Mouse (Mus musculus): ENCODE data around the gene Fam111a.
"Not testable (repeated sequence)": the region's sequence is repeated elsewhere in the genome, so short reads cannot be mapped to it uniquely, and the experiment has no call there.

Gene Fam111a

DNA sequence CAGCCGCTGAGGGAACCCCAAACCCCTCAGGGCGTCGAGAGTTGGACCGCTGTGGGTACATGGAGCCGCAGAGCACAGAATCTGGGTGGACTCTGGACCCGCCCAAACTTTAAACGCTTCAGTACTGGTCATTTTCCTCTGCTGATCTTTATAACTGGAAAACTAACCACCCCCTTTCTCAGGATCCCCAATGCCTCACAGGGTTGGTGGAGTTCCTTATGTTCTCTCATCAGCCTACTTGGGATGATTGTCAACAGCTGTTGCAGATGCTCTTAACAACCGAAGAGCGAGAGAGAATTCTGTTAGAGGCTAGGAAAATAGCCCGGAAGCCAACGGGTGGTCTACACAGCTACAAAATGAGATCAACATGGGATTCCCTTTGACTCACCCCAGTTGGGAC, at the start of gene Fam111a:
Gene Fam111a (plus strand): TSS at position 301 of the 400 bp plus-strand sequence.
- H3K4me3 ChIP-seq (replicated peaks; ENCODE audit: low read length); H3K27me3 ChIP-seq (ENCODE audit: insufficient read depth, low read length): not testable (repeated sequence)

DNA sequence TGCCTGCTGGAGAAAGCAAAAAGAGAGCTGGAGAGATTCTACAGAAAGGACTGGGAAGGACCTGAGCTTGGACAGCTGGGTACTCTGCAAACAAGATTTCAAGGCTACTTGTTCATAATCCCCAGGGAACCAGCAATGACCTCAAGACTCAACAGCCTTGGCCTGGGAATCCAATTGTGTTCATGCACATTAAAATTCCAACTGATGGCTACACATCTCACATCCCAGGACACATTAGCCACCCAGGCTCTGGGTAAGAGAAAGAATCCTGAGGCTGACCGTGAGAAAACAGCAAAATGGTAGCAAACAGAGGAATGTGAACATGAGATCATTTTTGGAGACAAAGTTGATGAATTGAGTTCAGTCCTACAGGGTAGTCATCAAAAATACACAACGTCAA, 49.3 kb upstream of the Fam111a start:
- Histone ChIP-seq H3K4me3 (replicated peaks; ENCODE audit: low read length) (no peak overlapping the region), H3K4me1 (replicated peaks; ENCODE audit: low read depth, low read length) (peaks cover 36% of the 10 kb centered on the region), H3K9me3 (ENCODE audit: low read length) (no peaks in the 10 kb centered on the region), H3K27me3 (ENCODE audit: insufficient read depth, low read length) (peaks cover 40% of the 10 kb centered on the region), H3K36me3 (ENCODE audit: insufficient read depth, low read length) (peaks cover 3% of the 10 kb centered on the region; the same call in 1 of the 2 replicates)
- no peak for TF ChIP-seq NANOG (IDR thresholded peaks at IDR 0.05; ENCODE audit: borderline replicate concordance, low read length)
- TF ChIP-seq POU5F1 (IDR thresholded peaks at IDR 0.05; ENCODE audit: borderline replicate concordance, low read length) = no peak
- TF ChIP-seq CTCF (conservative IDR thresholded peaks at IDR 0.05; ENCODE audit: low read length) = no peak

More for the DNA sequence above, at the start of gene Fam111a:
- H3K36me3 ChIP-seq (ENCODE audit: insufficient read depth, low read length) = not testable (repeated sequence)
- Histone ChIP-seq H3K9me3 (ENCODE audit: low read length) (peaks cover 56% of the 10 kb centered on the region), H3K4me1 (replicated peaks; ENCODE audit: low read depth, low read length) (peaks cover 23% of the 10 kb centered on the region)

DNA sequence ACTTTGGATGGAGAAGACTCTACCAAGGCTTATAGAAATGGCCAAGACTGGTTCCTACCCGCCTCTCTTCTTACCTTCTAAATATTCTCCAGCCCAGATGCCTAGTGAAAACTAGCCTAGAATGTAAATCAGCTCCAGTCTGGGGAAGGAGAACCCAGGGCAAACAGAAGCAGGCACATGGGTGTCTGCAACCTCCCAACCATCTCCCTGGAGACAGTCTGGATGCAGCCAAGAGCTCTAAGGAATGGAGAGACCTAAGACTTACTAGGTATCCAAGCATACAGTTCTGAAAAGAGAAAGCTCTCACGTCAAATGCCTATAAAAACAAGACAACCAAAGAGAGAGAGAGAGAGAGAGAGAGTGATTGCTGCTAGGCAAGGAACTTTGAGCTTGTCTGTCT, 47.6 kb upstream of the Fam111a start:
- no peak overlapping the region for H3K4me3 ChIP-seq (replicated peaks; ENCODE audit: low read length)
- H3K36me3 ChIP-seq (ENCODE audit: insufficient read depth, low read length) = no peaks in the 10 kb centered on the region
- peaks cover 42% of the 10 kb centered on the region for H3K27me3 ChIP-seq (ENCODE audit: insufficient read depth, low read length)
- no peak for TF ChIP-seq POU5F1 (IDR thresholded peaks at IDR 0.05; ENCODE audit: borderline replicate concordance, low read length)
- no peak for TF ChIP-seq NANOG (IDR thresholded peaks at IDR 0.05; ENCODE audit: borderline replicate concordance, low read length)
- no peak for TF ChIP-seq CTCF (conservative IDR thresholded peaks at IDR 0.05; ENCODE audit: low read length)
- no peaks in the 10 kb centered on the region for H3K9me3 ChIP-seq (ENCODE audit: low read length)
- peaks cover 36% of the 10 kb centered on the region for H3K4me1 ChIP-seq (replicated peaks; ENCODE audit: low read depth, low read length)

DNA sequence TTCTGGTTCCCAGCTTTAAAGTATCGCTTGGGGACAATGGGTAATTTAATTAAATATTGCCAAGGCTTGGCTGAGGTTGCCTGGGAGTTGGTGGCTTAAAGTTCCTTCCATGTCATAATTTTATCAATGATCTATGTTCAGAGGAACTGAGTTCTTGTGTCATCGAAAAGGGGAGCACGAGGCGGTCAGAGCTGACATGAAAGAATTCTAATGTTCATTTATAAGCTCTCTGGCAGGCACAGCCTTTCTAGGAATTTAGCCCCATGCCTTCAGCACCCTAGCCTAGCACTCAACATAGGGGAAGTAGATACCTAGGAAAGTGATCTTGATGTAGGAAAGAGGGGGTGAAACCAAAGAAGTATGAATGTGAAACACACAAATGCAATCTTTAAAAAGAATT, 47.2 kb upstream of the Fam111a start:
- Histone ChIP-seq H3K4me3 (replicated peaks; ENCODE audit: low read length) (no peak overlapping the region), H3K9me3 (ENCODE audit: low read length) (no peaks in the 10 kb centered on the region)
- TF ChIP-seq POU5F1 (IDR thresholded peaks at IDR 0.05; ENCODE audit: borderline replicate concordance, low read length) (no peak), CTCF (conservative IDR thresholded peaks at IDR 0.05; ENCODE audit: low read length) (no peak), NANOG (IDR thresholded peaks at IDR 0.05; ENCODE audit: borderline replicate concordance, low read length) (no peak)

DNA sequence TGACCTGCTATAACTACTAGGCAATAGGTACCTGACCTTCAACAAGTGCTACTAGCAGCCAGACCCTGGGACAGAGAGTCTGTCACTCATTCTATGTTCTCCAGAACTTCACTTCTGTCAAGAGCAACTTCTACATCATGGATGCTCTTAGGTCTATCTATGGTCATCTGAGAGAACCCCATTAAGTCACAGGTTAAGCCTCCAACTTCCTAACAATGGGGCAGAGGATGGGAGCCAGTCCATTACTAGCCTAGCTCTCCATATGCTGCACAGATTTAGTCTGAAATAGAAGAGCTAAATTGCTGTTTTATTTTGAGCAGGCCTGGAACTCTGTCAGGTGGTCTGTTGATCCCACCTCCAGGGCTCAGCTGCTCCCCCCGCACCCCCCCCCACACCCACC, 46.6 kb upstream of the Fam111a start:
- no peak overlapping the region for H3K4me3 ChIP-seq (replicated peaks; ENCODE audit: low read length)
- no peaks in the 10 kb centered on the region for H3K36me3 ChIP-seq (ENCODE audit: insufficient read depth, low read length)
- peaks cover 29% of the 10 kb centered on the region for H3K4me1 ChIP-seq (replicated peaks; ENCODE audit: low read depth, low read length)
- no peak for TF ChIP-seq CTCF (conservative IDR thresholded peaks at IDR 0.05; ENCODE audit: low read length)
- TF ChIP-seq NANOG (IDR thresholded peaks at IDR 0.05; ENCODE audit: borderline replicate concordance, low read length) = no peak
- no peak for TF ChIP-seq POU5F1 (IDR thresholded peaks at IDR 0.05; ENCODE audit: borderline replicate concordance, low read length)
- H3K9me3 ChIP-seq (ENCODE audit: low read length) = no peaks in the 10 kb centered on the region
- peaks cover 42% of the 10 kb centered on the region for H3K27me3 ChIP-seq (ENCODE audit: insufficient read depth, low read length)

More for the DNA sequence above, 47.2 kb upstream of the Fam111a start:
- Histone ChIP-seq H3K27me3 (ENCODE audit: insufficient read depth, low read length) (peaks cover 42% of the 10 kb centered on the region), H3K4me1 (replicated peaks; ENCODE audit: low read depth, low read length) (peaks cover 36% of the 10 kb centered on the region), H3K36me3 (ENCODE audit: insufficient read depth, low read length) (no peaks in the 10 kb centered on the region)

DNA sequence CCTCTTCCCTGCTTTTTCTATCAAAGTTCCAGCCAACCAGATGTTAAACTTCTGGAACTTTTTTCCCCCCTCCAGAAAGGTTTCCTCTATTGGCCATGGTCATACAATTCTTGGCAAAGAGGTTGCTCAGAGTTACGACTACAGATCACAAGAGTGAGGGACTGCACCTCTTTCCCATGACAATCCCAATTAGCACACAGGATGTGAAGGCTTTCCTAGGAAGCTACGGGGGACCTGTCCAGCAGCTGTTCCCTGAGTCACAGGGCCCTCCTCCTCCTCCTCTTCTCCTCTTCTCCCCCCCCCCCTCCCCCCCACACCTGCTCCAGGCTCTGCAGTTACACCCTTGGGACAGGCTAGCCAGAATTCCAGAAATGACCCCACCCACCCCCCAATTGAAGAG, 46.1 kb upstream of the Fam111a start:
- no peaks in the 10 kb centered on the region for H3K9me3 ChIP-seq (ENCODE audit: low read length)
- peaks cover 42% of the 10 kb centered on the region for H3K27me3 ChIP-seq (ENCODE audit: insufficient read depth, low read length)
- peaks cover 25% of the 10 kb centered on the region for H3K4me1 ChIP-seq (replicated peaks; ENCODE audit: low read depth, low read length)
- TF ChIP-seq POU5F1 (IDR thresholded peaks at IDR 0.05; ENCODE audit: borderline replicate concordance, low read length) = no peak
- H3K4me3 ChIP-seq (replicated peaks; ENCODE audit: low read length) = no peak overlapping the region
- no peaks in the 10 kb centered on the region for H3K36me3 ChIP-seq (ENCODE audit: insufficient read depth, low read length)

DNA sequence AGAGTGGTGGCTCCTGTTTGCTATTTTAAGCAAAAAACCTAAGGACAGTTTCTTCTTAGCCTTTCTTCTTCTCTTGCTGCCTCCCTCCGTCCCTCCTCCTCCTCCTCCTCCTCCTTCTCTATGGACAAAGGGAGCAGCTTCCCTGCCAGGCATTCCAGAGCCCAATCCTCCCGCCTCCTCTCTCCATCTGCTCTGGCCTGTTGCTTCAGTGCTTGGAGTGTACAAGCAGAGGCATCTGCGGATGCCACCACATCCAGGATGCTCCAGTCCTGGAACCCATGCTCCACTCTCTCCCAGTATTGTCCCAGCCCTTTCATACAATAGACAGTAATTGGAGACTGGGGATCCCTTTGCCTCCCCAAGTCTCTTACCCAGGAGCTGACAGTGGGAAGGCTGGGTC, 45.4 kb upstream of the Fam111a start:
- H3K4me3 ChIP-seq (replicated peaks; ENCODE audit: low read length) = peak overlapping the region; percentile 85; the same call in 1 of the 2 replicates
- peaks cover 42% of the 10 kb centered on the region for H3K27me3 ChIP-seq (ENCODE audit: insufficient read depth, low read length)
- H3K9me3 ChIP-seq (ENCODE audit: low read length) = no peaks in the 10 kb centered on the region
- TF ChIP-seq NANOG (IDR thresholded peaks at IDR 0.05; ENCODE audit: borderline replicate concordance, low read length) (no peak), POU5F1 (IDR thresholded peaks at IDR 0.05; ENCODE audit: borderline replicate concordance, low read length) (no peak), CTCF (conservative IDR thresholded peaks at IDR 0.05; ENCODE audit: low read length) (no peak)
- H3K4me1 ChIP-seq (replicated peaks; ENCODE audit: low read depth, low read length) = peaks cover 19% of the 10 kb centered on the region
- no peaks in the 10 kb centered on the region for H3K36me3 ChIP-seq (ENCODE audit: insufficient read depth, low read length)

DNA sequence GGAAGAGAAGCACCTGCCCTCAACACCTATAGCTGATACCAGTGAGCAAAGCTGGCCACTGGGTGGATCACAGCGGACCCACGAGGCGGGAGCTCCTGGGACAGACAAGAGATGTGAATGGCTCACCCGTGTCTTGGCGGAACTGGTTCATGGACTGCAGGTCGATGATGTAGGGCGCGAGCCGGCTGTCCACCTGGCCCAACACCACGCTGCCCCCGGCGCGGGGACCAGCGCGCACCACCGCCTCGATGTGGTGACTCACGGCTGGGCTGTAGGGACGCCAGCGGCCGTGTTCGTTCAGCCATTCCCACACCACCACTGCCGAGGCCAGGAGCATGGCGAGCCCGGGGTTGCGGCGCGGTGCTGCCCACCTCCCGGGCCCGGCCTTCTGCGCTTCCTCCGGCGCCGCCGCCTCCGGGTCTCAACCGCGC, 44.6 kb upstream of the Fam111a start:
- Histone ChIP-seq H3K4me1 (replicated peaks; ENCODE audit: low read depth, low read length) (peaks cover 15% of the 10 kb centered on the region), H3K27me3 (ENCODE audit: insufficient read depth, low read length) (peaks cover 42% of the 10 kb centered on the region), H3K4me3 (replicated peaks; ENCODE audit: low read length) (peak overlapping the region; percentile 85), H3K9me3 (ENCODE audit: low read length) (no peaks in the 10 kb centered on the region), H3K36me3 (ENCODE audit: insufficient read depth, low read length) (no peaks in the 10 kb centered on the region)
- TF ChIP-seq CTCF (conservative IDR thresholded peaks at IDR 0.05; ENCODE audit: low read length) = no peak
- TF ChIP-seq NANOG (IDR thresholded peaks at IDR 0.05; ENCODE audit: borderline replicate concordance, low read length) = no peak
- no peak for TF ChIP-seq POU5F1 (IDR thresholded peaks at IDR 0.05; ENCODE audit: borderline replicate concordance, low read length)
